Mouse (Mus musculus): ENCODE measurements around the gene Arpc2. TPM values are rescaled to one million over a fixed set of nuclear protein-coding genes. Genes with fewer than 3 reads are reported as not detected.
"Not testable (repeated sequence)": the region's sequence is repeated elsewhere in the genome, so short reads cannot be mapped to it uniquely, and the experiment has no call there.

The Arpc2 gene
- total RNA-seq, 2 experiments from 2014 or later = 56.1 to 65.1 TPM

DNA sequence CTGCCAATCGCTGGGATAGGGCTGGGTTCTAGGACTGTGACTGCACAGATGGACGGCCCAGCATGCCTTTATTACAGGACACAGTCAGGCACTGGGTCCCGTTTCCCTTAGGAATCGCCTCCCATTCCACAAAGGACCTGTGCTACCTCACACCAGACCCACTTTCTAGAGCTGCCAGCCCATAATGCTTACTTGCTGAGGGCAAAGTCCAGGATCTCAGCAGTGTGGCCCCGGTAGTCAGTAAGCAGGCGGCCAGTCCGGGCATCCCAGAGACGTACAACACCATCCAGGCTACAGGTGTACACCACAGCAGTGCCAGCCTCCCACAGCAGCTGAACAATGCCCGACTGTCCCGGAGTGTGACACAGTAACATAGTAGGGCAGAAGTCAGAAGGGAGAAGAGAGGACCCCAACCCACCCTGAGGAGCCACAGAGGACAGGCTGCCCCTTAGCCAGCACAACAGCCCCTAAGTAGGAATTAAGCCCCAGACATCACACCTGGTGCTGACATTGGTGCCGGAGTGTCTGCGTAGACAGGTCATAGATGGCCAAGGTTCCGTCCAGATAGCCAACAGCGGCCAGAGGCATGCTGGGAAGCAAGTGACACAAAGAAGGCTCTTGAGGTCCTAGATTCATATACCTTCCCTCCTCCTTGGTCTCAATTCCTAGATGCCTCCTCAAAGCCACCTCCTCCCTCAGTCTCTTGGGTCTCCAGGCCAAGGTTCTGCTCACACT lies 44.9 kb downstream of the Arpc2 start:
- intact Hi-C loops (cut with DNase I) = loop anchor here (5.0 to 10.0 kb wide), 2 partner anchors 73 to 174 kb away; no protein-coding TSS in a partner anchor

DNA sequence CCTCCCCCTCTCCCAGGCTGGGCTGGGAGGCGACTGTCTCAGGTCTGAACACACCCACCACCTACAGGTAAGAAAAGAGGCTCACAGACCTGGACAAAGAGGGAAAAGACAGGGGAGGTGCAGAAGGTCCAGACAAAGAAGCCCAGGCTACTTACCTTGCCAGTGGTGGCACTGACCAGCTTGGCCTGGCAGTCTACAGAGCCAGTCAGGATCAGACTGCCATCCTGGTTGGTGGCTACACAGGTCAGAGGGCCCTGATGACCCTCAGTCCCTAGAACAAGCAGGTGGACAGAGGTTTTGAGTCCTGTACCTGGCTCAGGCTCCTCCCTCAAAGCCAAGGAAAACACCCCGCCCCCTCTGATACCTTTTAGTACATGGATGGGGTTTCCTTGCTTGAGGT lies 45.5 kb downstream of the Arpc2 start:
- intact Hi-C loops (cut with DNase I) = loop anchor here (5.0 to 10.0 kb wide), 2 partner anchors 74 to 173 kb away; no protein-coding TSS in a partner anchor
- no peak for DNase-seq

More for the DNA sequence above, 44.9 kb downstream of the Arpc2 start:
- no peak for DNase-seq

DNA sequence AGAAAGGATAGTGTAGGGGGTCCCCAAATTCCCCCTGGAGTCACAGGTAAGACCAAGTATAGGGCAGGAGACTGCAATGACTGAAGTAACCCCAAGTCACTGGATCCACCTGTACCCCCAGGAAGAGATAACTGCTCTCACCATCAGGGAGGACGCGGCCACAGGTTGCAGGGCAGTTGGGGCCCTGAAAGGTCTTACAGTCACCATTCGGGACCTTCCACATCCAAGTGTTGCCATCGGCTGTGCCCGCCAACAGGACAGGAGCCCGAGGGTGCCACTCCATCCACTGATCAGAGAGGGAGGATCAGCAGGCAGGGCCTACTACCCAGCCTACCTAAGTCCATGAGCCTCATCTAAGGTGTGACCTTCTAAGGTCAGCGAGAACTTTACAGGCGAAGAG lies 46.0 kb downstream of the Arpc2 start:
- intact Hi-C loops (cut with DNase I) = loop anchor here (5.0 to 10.0 kb wide), 2 partner anchors 75 to 173 kb away; no protein-coding TSS in a partner anchor

DNA sequence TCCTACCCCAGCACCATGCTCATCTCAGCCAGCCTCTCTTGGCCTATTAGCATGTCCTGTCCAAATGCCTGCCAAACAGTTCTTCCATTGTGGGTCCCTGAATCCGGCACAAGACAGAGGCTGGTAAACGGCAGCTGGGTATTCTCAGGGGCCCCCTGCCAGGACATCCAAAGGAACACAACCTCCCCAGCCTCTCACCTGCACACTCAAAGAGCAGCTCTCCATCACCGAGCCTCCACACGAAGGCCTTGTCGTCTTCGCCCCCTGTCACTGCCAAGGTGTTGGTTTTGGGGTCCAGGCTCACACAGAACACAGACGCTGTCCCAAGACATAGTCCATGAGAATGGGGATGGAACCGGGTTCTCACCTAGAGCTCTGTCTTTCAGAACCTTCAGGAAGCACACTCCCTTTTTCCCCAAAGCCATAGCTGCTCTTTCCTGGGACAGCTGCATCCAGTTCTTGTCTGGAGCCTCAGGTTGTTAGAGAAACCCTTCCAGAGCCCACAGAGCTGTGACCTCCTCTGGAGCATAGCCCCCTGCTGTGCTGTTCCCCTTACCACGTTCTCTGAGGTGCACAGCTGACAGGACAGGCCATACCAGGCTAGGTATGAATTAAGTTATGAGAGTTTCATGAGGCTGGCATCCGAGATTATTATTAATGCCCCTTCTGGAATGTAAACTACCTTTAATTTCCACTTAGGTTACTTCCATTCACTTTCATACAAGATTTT lies 47.2 kb downstream of the Arpc2 start:
- intact Hi-C loops (cut with DNase I) = loop anchor here (5.0 to 10.0 kb wide), 2 partner anchors 76 to 172 kb away; no protein-coding TSS in a partner anchor
- DNase-seq = no peak

More for the DNA sequence above, 46.0 kb downstream of the Arpc2 start:
- DNase-seq = no peak

DNA sequence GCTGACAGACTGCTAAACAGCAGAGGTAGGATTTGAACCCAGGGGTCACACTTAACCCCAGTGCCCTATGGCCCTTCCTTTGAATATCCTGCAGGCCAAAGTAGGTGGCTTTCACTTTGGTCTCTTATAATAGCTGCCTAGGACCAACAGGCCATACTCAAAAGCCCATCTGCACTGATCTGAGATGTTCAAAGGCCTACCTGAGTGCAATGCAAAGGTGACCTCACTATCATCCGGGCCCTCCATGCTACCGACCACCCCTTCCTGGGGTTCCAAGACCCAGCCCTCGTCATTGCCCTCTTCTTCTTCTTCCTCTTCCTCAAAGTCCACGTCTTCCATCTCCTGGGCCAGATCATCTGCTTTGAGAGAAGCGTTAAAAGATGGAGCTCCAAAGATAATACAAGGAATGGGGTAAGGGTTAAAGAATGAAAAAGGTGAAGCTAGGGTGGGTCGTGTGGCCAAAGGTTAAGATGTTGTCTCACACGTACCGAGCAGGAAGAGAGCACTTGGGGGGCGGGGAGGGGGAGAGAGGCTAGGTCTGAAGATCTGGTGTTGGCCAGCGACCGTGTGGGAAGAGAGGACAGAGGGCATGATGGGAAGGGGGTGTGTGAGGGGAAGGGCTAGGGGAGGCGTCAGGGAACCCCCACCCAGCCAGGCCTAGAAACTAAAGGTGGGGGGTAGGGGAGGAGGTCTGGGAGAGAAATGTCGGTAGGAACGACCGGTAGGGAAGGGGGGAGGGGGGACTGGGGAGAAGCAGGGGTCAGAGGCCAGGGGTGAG lies 48.0 kb downstream of the Arpc2 start:
- intact Hi-C loops (cut with DNase I) = loop anchor here (2.0 to 10.0 kb wide), 3 partner anchors 47 to 171 kb away; partner anchors contain the start of gene Arpc2
- DNase-seq = peak in 1 of 2 experiments; percentile 35

DNA sequence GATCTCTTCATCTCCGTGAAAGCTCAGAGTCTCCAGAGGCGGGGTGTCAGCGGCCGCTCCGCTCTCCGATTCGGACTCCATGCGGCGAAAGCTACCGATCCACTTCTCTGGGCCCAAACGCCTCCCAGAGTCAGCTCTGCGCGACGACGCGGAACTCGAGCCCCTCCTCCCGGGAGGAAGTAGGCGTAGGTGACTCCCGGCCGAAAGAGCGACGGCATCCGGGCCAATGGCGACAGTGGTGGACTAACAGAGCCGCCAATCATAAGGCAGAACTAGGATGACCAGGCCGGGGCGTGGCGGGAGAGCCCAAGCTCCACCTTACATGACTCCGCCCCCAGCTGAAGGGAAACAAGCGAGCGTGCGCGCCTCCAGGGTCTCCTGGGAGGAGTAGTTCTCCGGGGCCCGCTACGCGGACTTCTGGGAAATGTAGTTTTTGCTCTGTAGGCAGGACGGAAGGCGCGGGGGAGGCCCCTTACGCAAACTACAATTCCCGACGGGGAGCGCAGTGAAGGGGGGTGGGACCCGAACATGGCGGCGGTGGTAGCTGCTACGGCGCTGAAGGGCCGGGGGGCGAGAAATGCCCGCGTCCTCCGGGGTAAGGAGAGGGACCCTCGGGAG lies 48.8 kb downstream of the Arpc2 start, which contains the start of the genes Aamp and Pnkd:
TSS of gene Aamp (minus strand) at position 196 of the 618 bp plus-strand sequence.
TSS of gene Pnkd (plus strand) at position 388 of the 618 bp plus-strand sequence.
- intact Hi-C loops (cut with DNase I) = loop anchor here (2.0 to 10.0 kb wide), 3 partner anchors 48 to 170 kb away; partner anchors contain the start of gene Arpc2
- peak; percentile 99 for DNase-seq

DNA sequence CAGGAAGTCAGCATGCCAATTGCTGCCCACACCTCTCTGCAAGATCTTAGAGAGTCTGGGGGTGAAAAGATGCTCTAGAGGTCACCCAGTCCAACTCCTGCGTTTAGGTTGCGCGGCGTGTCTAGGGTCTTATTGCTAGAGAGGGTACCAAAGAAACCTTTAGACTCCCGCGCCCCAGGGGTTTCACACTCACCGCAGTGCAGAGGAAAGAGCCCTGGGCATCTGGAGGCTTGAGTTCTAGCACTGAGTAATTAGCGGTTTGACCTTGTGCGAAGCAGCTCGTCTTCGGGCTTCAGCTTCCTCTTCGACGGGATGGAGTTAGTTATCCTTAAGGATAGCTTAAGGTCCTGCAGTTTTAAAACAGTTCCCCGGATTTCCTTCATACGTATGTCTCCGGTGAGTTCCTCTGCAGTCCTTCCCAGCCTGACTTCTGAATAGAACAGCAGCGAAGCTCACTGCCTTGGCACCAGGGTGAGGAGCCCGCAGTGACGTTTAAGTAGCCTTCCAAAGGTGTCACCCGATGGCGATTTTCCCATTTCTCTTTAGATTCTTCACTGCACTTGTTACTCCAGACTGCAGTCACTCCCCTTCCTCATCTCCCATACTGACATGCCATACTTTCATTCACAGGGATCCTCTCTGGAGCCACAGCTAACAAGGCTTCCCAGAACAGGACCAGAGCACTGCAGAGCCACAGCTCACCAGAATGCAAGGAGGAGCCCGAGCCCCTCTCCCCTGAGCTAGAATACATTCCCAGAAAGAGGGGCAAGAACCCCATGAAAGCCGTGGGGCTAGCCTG lies 49.5 kb downstream of the Arpc2 start:
- intact Hi-C loops (cut with DNase I) = loop anchor here (2.0 to 10.0 kb wide), 2 partner anchors 49 to 169 kb away; partner anchors contain the start of gene Arpc2
- no peak for DNase-seq

DNA sequence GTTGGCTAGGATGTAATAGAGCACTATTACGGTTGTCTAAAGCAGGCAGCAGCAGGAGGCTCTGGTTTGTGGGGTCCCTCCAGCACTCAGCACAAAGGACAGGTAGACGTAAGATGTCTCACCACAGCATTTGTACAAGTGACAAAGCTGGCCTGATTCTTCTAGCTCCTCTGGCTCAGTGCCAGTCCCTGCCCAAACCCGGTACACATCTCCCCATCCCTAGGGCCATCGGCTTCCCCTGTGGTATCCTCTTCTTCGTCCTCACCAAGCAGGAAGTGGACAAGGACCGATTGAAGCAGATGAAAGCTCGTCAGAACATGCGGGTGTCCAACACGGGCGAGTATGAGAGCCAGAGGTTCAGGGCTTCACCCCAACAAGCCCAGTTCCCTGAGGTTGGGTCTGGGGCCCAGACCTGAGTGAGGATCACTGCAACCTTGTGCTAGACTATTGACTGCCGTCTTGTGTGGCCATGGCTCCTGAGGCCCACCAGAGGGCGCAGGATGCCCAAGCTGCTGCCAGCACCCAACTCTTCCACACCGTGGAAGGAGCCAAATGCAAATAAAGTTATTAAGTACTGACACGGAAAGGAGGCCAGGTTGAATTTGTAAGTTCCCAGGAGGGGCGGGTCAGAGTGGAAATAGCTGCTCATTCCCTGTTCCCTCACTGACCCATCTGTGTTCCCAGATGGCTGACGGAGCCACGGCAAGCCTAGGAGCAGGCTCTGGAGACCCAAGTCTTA lies 51.2 kb downstream of the Arpc2 start:
- not testable (repeated sequence) for DNase-seq
- intact Hi-C loops (cut with DNase I) = loop anchor here (10.0 kb wide), 1 partner anchor 168 kb away; no protein-coding TSS in a partner anchor

DNA sequence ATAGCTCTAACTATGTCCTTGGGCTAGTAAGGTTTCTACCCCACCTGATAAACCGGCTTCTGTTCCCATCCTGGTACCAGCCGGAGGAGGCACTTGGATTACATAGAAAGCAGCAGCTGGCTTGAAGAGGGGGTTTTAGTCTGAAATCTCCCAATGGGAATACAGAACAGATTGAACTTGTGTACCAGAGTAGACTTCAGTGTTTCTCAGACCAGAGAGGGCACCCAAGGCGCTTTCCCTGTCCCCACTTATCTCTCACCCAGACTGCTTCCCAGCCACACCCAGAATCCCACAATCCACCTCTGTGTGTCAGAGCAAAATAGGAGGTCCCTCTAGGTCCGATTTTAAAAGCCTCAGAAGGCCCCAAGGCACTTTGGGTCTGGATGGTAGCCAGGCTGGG lies 52.4 kb downstream of the Arpc2 start:
- no peak for DNase-seq
- intact Hi-C loops (cut with DNase I) = loop anchor here (10.0 kb wide), 1 partner anchor 166 kb away; no protein-coding TSS in a partner anchor

DNA sequence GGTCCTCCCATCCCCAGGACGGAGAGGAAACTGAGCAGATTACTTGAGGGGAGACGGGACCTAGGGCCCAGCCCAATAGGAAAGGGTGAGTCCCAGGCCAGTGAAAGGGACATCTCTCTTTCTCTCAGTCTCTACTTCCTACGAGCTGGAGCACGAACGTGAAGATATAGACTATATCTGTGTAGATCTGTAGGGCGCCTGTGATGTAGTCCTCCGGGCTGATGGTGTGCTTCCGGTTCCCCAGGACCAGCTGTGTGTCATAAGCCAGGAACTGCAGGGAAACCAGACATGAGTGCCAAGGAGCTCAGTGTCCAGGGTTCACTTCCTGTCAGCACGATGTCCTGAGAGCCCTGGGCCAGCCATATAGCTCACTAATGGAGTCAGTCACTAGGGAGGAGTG lies 53.4 kb downstream of the Arpc2 start:
- no peak for DNase-seq
- intact Hi-C loops (cut with DNase I) = loop anchor here (10.0 kb wide), 1 partner anchor 166 kb away; no protein-coding TSS in a partner anchor

DNA sequence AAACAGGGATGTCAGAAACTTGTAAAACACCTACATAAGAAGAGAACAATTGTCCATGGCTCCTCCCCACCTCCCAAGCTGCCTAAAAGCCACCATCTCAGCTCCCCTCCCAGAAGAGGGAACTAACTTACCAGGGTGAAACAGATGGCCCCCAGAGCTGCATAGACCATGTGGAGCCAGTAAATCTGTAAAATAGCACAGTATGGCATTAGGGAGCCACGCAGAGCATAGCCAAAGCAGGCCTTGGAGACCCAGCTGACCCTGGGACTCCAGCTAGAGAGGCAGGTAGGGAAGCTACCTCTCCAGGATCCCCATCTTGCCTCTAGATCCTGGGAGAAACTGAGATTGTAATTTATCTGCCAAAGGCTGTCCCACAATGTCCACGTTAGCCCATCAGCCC lies 53.9 kb downstream of the Arpc2 start:
- DNase-seq = no peak
- intact Hi-C loops (cut with DNase I) = loop anchor here (10.0 kb wide), 1 partner anchor 165 kb away; no protein-coding TSS in a partner anchor

DNA sequence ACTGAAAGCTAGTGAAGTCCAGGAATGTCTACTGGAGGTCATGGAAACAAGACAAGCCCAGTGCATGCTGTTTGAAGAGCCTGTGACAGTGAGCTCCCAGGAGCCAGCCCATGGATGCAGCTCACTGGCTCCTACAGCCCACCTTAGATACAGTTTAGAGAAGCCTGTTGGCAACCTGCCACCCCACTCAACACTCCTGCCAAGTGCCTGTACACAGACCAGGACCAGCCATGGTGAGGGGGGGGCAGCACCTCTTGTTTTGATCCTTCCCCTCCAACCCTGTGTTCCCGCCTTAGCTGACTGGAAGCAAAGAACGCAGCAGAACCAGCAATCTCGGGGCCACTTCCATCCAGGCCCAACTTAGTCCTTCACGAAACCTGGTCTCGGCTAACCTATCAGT lies 54.3 kb downstream of the Arpc2 start:
- intact Hi-C loops (cut with DNase I) = no loop called here
- DNase-seq = no peak

DNA sequence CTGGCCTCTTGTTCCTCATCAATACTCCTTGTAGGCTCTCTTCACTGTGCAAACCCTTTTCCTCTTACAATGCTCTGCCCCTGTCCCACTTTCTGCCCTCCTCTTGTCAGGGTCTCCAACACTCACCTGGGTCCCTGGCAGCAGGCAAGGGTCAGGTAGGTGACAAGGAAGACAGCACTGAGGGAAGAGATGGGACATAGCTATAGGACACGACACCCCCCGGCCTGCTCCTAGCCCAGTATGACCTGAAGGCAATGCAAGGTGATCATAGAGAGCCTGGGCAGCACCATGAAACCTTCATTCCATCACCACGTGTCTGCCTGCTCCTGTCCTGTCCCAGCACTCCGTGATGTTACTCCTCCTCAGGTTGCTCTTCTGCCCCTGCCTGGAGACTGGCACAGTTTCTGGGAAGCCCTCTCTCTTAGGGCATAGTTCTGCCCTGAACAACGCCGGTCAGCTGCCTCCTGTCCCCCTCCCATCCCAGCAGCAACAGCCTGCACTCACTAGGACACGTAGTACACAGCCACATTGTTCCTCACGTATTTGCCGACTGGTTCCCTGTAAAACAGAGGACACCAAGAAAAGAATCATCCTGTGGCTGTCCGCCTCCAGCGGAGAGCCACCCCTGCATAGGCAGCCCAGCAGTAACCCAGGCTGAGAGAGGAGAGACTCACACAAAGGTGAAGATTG lies 56.6 kb downstream of the Arpc2 start:
- DNase-seq = no peak
- intact Hi-C loops (cut with DNase I) = no loop called here

DNA sequence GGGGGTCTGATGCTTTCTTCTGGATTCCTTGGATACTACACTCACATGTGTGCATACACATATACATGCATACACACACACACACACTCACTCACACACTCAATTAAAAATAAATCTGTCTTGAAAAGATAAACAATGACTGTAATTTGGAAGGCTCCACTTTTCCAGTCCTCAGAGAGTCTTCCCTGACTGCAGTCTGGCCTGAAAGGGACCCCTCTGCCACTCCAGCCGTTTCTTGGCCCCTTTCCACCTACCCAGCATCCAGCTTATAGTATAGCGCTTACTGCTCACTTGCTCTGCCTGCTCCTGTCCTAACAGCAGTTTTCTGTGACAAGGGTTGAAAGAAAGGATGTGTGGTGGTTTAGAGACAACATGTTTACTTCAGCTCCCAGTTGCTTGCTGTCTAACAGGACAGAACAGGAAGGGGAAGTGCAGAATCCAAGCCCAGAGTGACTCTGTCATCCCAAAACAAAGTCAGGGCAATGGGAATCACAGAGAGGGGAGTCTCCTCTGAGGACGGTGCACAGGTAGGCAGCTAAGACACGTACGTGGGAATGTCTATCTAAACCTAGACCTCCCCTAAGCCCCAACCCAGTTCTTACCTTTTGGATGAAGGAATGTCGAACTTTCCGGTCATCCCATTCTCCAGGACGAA lies 57.5 kb downstream of the Arpc2 start:
- intact Hi-C loops (cut with DNase I) = no loop called here
- no peak for DNase-seq

DNA sequence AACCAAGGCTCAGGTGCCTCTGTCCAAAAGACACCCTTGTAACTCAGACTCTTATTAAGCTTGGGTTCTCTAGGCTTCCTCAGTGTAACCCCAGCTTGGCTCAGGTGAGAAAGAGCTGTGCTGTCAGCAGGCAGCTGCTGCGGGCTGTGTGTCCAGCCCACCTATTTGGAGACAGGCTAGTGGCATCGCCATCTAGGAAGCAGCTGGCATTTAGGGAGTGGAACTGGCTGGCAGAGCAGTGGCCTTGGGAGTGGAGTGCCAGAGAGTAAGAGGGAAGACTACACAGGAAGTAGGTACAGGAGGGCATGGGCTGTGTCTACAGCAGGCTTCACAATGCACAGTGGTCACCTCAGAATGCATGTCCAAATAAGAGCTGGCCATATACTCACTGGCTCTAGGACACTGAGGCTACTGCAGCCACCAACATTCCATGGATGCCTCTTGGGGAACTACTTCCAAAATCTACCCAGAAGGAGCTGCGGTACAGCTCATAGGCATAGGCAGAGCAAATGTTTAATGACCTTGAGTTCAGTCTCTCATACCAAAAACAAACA lies 58.3 kb downstream of the Arpc2 start:
- no peak for DNase-seq
- intact Hi-C loops (cut with DNase I) = no loop called here

DNA sequence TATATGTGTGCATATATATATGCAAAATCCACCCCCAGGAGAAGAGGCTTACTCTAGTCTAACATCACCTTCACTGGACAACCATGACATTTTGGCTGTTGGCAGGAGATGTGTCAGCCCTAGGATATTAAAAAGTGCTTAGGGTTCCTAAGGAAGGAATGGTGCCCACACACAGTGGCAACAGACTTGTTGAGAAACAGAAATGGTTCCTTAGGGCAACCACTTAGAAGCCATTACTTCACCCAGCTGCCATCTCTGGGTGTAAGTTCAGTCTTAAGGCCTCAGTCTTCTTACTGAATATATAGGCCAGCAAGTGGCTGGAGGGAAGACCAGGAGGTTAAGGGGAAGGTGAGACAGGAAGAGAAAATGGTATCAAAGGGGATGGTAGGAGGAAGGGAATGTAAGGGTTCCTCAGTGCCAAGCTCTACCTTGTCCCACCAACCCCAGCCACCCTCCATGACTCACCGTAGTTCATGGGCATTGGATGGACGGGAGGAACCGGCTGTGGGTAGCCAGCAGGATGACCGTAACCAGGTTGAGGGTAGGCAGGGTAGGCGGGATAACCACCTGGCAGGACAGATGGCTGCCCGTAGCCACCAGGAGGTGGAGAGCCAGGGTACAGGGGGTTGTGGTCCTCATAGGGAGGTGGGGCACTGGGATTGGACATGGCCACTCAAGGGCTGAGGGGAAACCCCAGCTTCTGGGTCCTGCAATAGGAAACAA lies 59.0 kb downstream of the Arpc2 start:
- DNase-seq = no peak
- intact Hi-C loops (cut with DNase I) = no loop called here
